Mouse (Mus musculus) thymus, postnatal 25 days (tissue): Measurements from ENCODE around the gene Ak6.

Experiments used
- DNase-seq: peaks from one replicate; pipeline ENCODE4 v3.0.0; 2022

The Ak6 gene

GRCm38 (mm10) chr13:100650550-100651438, at the start of gene Ak6, which contains the start of gene Rad17:
Ak6 (plus strand) TSS chr13:100650979.
Rad17 (minus strand) TSS chr13:100651051.
- peak; percentile 96 for DNase-seq

- DNase-seq, result no peak
Observed at GRCm38 (mm10) chr13:100601034-100601433, 49.7 kb upstream of the Ak6 start.

- DNase-seq, result no peak
Observed at GRCm38 (mm10) chr13:100602239-100602902, 48.4 kb upstream of the Ak6 start.

GRCm38 (mm10) chr13:100603031-100603737, 47.6 kb upstream of the Ak6 start:
- no peak for DNase-seq

DNA sequence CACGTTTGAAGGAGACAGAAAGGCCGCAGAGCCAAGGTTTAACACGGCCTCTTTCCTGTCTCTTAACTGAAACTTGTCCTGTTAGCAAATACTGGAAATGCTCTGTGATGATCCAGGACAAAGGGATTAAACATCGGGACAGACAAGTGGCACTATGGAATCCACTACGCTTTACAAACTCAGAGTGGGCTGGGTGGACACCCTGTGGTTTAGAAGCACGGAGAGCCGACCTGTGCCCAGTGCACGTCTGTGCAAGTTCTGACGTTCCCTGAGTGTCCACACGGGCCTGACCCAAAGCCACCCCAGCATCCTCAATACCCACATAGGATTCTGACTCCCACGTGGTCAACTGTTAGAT, 47.1 kb upstream of the Ak6 start:
- no peak for DNase-seq

- DNase-seq, result no peak
Observed at GRCm38 (mm10) chr13:100605845-100606244, 44.9 kb upstream of the Ak6 start.

DNA sequence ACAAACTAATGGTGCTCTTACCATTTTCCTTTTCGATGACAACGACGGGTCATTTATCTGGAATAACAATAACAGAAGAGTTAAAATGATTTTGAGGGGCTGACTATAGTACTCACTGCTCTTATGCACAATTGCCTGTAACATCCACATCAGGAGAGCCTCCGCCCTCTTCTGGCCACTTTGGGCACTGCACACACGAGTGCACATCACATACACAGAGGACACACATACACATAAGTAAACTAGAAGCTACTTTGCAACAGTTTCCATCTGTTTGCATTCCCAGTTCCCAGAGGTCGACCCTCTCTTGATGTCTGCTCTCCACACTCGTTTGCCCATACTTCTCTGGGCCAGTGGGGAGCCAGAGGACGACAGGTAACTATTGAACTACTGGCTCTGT, 43.0 kb upstream of the Ak6 start:
- DNase-seq, result no peak

GRCm38 (mm10) chr13:100611266-100611665, 39.5 kb upstream of the Ak6 start:
- no peak for DNase-seq

- DNase-seq, result no peak
Observed at GRCm38 (mm10) chr13:100612251-100612650, 38.5 kb upstream of the Ak6 start.

DNA sequence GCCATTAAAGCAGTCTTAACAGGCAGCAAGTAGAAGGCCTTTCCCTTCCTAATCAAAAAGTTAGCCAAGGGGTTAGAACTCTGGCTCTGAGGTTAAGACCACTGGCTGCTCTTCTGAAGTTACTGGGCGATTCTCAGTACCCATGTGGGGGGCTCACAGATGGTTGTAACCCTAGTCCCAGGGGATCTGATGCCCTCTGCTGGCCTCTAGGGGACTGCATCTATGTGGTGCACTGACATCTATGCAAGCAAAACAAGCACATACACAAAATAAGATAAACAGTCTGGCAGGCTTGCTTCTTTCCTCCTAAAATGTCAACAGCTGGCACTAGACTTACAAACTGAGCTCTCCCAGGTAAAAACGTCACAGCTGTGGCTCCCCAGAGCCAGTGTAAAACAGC, 37.9 kb upstream of the Ak6 start:
- DNase-seq, result no peak

DNA sequence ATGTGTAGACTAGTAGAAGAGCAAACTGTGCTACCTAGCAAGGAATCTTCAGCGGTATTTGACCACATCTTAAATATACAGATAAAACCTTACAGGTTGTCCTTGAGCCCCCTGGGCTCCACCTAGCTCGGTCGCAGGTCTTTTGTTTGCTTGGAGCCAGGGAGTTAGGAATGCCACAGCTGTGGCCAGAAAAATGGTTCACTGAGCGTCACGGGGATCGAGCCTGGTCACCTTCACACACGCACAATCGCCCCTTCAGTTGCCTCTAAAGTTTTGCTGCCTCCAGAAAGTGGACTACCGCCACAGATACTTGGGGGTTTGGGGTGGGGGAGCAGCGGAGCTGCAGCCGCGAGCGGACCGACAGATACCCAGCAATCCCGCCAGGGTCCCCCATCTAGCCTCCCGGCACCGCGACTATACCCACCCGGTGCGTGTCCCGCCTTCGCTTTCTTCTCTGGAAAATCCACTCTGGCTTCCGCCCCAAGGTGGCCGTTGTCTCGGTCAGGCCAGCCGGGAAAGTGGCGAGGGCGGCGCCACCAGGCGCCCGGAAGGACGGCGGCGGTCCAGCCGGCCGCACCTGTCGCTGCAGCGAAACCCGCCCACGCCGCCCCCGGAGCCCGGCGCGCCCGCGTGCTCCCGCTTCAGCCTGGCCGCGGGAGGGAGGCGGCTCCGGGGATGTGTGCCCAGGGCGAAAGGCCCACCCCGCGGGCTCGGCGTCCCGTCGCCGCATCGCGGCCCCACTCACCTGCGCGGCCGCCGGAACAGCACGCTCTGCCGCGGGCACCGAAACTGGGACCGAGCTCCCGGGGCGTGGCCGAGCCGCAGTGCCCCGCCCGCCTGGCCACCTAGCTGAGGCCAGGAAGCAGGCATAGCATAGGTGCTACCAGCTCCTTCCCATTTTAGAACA, 34.3 kb upstream of the Ak6 start, which contains the start of gene Marveld2:
Gene Marveld2 (minus strand): TSS at position 791 of the 907 bp plus-strand sequence.
- peak; percentile 46 for DNase-seq

- DNase-seq, result no peak
Observed at GRCm38 (mm10) chr13:100617583-100617982, 33.2 kb upstream of the Ak6 start.

DNA sequence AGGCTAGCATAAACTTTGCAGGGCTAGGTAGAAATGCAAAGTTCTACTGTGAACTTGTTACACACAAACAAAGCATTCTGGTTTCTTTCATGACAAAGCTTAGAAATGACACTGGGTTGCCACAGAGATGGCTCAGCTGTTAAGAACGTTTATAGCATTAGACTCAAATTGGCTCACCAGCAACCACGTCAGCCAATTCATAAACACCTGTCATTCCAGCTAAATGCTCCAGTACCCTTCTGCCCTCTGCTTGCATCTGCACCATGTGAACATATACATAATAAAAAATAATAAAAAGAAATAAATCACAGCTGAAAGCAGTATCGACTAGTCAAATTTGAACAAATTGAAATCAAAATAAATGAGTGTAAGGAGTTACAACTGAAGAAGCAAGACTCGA, 28.5 kb upstream of the Ak6 start:
- DNase-seq, result no peak

GRCm38 (mm10) chr13:100634106-100634691, 16.6 kb upstream of the Ak6 start:
- DNase-seq, result no peak

DNA sequence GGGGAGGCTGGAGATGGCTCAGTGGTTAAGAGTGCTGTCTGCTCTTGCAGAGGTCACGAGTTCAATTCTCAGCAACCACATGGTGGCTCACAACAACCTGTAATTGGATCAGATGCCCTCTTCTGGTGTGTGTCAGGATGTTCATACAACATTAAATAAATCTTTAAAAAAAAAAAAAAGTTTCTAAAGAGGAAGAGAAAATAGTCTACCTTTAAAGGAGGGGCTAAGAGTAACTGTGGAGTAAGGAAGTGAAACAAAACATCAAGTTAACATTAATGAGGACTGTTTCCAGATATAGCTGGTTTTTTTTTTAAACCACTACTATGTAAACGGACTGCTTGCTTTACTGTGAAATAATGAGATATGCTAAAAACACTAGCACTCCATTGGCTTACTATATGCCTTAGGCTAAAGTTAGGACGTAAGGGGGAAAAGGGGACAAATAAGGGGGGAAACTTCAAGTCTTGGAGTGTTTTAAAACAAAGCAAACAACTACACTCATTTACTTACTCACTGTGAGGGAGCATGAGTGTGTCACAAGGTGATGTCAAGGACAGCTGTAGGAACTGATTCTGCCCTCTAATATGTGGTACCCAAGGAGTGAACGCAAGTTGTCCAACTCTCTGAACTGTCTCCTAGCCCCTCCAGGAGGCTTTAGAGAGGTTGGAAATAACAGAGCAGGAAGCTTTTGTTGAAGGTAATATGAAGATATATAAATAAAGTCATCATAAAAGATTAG, 8.1 kb upstream of the Ak6 start:
- DNase-seq, result no peak

GRCm38 (mm10) chr13:100648223-100648622, 2.6 kb upstream of the Ak6 start:
- no peak for DNase-seq

DNA sequence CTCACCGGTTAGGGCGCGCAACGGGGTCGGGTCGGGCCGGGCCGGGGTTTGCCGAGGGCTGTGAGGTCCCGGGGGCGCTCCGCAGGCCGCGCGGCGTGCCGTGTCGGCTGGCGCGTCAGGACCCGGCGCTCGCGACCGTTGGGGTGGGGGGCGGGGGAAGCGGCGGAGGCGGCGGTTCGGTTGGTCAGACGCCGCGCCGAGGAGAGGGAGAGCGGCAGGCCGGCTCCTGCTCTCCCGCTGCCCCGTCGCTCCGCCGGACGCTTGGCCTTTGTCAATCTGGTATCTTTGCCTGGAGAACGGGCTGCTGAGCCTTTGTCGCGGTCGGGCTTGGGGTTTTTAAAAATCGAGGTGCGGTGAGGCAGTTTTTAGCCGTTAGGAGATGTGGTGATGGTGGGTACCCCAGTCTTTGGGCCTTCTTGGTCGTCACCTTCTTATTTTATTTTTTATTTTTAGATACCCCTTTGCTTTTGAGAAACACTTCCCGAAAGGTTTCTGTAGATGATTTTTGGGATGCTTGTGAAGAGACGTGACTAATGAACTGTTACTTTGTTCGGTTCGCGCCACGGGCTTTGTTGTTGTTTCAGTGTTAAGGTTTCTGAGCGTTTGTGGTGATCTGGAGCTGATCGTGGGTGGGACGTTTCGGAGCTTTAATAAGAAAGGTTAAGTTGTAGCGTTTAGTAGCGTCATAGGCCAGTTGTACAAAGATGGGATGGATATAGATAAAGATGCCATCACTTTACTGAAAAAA, 834 bp downstream of the Ak6 start, which contains the start of gene Taf9:
Gene Taf9 (plus strand): TSS at position 141 of the 748 bp plus-strand sequence.
- no peak for DNase-seq

- DNase-seq, result no peak
Observed at GRCm38 (mm10) chr13:100658091-100658490, 7.3 kb downstream of the Ak6 start.

- peak; percentile 43 for DNase-seq
Observed at GRCm38 (mm10) chr13:100659864-100660456, 9.2 kb downstream of the Ak6 start.
